22 mouse cellular contexts compared by ENCODE assay signal in the genomic region with DNA sequence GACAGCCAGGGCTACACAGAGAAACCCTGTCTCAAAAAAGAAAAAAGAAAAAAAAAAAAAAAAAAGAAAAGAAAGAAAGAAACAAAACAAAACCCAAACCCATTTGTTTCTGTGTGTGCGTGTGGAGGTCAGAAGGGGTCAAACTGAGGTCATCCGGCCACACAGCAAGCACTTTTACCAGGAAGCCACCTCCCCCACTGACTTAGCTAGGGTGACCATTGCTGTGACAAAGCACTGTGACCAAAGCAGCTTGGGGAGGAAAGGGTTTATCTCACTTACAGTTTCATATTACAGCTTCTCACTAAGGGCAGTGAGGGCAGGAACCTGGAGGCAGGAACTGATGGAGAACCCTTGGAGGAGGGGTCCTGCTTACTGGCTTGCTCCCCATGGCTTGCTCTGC. TPM values are rescaled to one million over a fixed set of nuclear protein-coding genes. Genes with fewer than 3 reads are reported as not detected.
A peak's percentile ranks its signal among the peaks of the same experiment; 100 is the strongest.
DNase-seq lines count a peak whose midpoint lies in the region.
"Had no signal": no experiment of that assay in that cellular context is flagged by ENCODE, and none has a peak within 500 bp of the region (broad histone marks: within the 10 kb centered on the region; RNA-seq: fewer than 3 reads in every experiment).

No protein-coding gene starts in this region.

- peak; percentile 13 for DNase-seq in embryo, embryonic 10 days (ENCODE audit: low spot score)
- no peak for DNase-seq in embryo, embryonic 10.5 days (ENCODE audit: low spot score)
- DNase-seq in 416B (ENCODE audit: low read depth) (peak; percentile 74), ES-CJ7 (ENCODE audit: low read depth, low spot score) (peak; percentile 86), R1 (ENCODE audit: low read depth, low spot score) (peak; percentile 89)
- DNase-seq in kidney, adult 11 months = no peak
- DNase-seq in layer of hippocampus, postnatal 36 days = no peak
- DNase-seq in urinary bladder, adult 2 months (ENCODE audit: low spot score) = no peak
- DNase-seq: adrenal gland, adult 8-10 months; adrenal gland, postnatal 14 days; adrenal gland, postnatal 36 days; cerebellum, adult 11-12 months; cerebellum, adult 2 months; cerebellum, adult 9-10 months; cerebellum, postnatal 10 days; cerebellum, postnatal 25 days; forebrain, postnatal 0 days had no signal

RNA-seq across cellular contexts. Expression of a gene that starts 18.1 kb away (rescaled TPM):
- total RNA-seq in layer of hippocampus, postnatal 36 days (2021) = 100 to 1,000 TPM; 406 to 411 TPM
- polyA plus RNA-seq in urinary bladder, adult 2 months (2012; rRNA removed) = 0.15 TPM in 1 of 2 replicates, not detected in the other
- total RNA-seq: G1E had no signal
- polyA plus RNA-seq: activated CD4-positive, CD25-positive, alpha-beta regulatory T cell, adult 4 months; G1E had no signal

RNA-seq across cellular contexts. Expression of a gene that starts 39.6 kb away (rescaled TPM):
- total RNA-seq in layer of hippocampus, postnatal 36 days (2021) = 100 to 1,000 TPM; 130 to 131 TPM
- 11.8 and 21.5 TPM in 2 replicates for polyA plus RNA-seq in urinary bladder, adult 2 months (2012; rRNA removed)
- polyA plus RNA-seq: activated CD4-positive, CD25-positive, alpha-beta regulatory T cell, adult 4 months; G1E had no signal

RNA-seq across cellular contexts. Expression of a gene that starts 51.6 kb away (rescaled TPM):
- 1 to 10 TPM; 1.5 to 1.6 TPM for total RNA-seq in layer of hippocampus, postnatal 36 days (2021)
- not detected in 2 replicates for polyA plus RNA-seq in urinary bladder, adult 2 months (2012; rRNA removed)
- total RNA-seq: adrenal gland, adult 18-20 months; adrenal gland, postnatal 14 days; adrenal gland, postnatal 36 days had no signal
- polyA plus RNA-seq: activated CD4-positive, CD25-positive, alpha-beta regulatory T cell, adult 4 months; forebrain, embryonic 13.5 days; G1E; Patski had no signal

Comparison
In these comparisons a context has a peak if more than half of its experiments do, and no peak if none do; other contexts are left out.
1. DNase-seq: peak in embryo, embryonic 10 days (single experiment), 416B (single experiment), ES-CJ7 (single experiment) and R1 (single experiment); none in embryo, embryonic 10.5 days (single experiment), kidney, adult 11 months (single experiment), layer of hippocampus, postnatal 36 days (0 of 2) and urinary bladder, adult 2 months (single experiment).